Mouse (Mus musculus) kidney, adult 2 months (tissue): Measurements from ENCODE around the gene Gpx7. TPM values are rescaled to one million over a fixed set of nuclear protein-coding genes. Genes with fewer than 3 reads are reported as not detected.
"Not testable (repeated sequence)": the region's sequence is repeated elsewhere in the genome, so short reads cannot be mapped to it uniquely, and the experiment has no call there.

Source experiments
- DNase-seq: peaks from one replicate; pipeline ENCODE4 v3.0.0; 2021
- H3K27ac ChIP-seq: fragments of 200-500 bp; 2 replicates; pipeline ENCODE4 v1.5.1; 2012; ENCODE audit warnings: low read depth, low read length, control low read depth, inconsistent platforms; ENCODE audit not compliant: insufficient read depth
- H3K27me3 ChIP-seq: fragments of 200-500 bp; replicated peaks from 2 replicates; pipeline ENCODE4 v1.6.1; 2012; ENCODE audit warnings: mild to moderate bottlenecking, moderate library complexity, low read length, inconsistent platforms; ENCODE audit not compliant: control insufficient read depth, insufficient read depth
- H3K36me3 ChIP-seq: fragments of 200-500 bp; 2 replicates; pipeline ENCODE4 v1.6.1; 2012; ENCODE audit warnings: mild to moderate bottlenecking, moderate library complexity, low read length, inconsistent platforms; ENCODE audit not compliant: control insufficient read depth, insufficient read depth
- H3K4me1 ChIP-seq: fragments of 200-500 bp; 2 replicates; pipeline ENCODE4 v1.6.1; 2011; ENCODE audit warnings: low read length; ENCODE audit not compliant: control insufficient read depth, insufficient read depth
- H3K4me3 ChIP-seq: fragments of 200-500 bp; 2 replicates; pipeline ENCODE4 v1.5.1; 2011; ENCODE audit warnings: mild to moderate bottlenecking, low read depth, low read length, control low read depth; ENCODE audit not compliant: insufficient read depth
- CTCF ChIP-seq: fragments of 200-500 bp; conservative IDR thresholded peaks from 2 replicates; pipeline ENCODE4 v1.5.1; 2011; ENCODE audit warnings: low read depth, mild to moderate bottlenecking, control low read depth, low read length, moderate library complexity, mixed read lengths; ENCODE audit not compliant: insufficient read depth, insufficient read length
- POLR2A ChIP-seq: fragments of 200-500 bp; IDR thresholded peaks from one replicate; pipeline ENCODE4 v1.6.1; 2011; ENCODE audit warnings: low read depth, low read length, control low read depth
- WGBS: fragments of 180-500 bp; shearing (Covaris S2); methylation state at CpG from one replicate; pipeline ENCODE4 v1.1.7; 2018; 5-methylcytosine and 5-hydroxymethylcytosine counted together
- polyA plus RNA-seq: library from polyadenylated mRNA; depleted of rRNA; stranded (reverse); fragments of >200 nt; gene quantifications from 2 replicates; pipeline ENCODE4 v1.2.3, GENCODE M21; 2012; rRNA removed

Gene Gpx7
- polyA plus RNA-seq, 1 experiment = 6.2 TPM

DNA sequence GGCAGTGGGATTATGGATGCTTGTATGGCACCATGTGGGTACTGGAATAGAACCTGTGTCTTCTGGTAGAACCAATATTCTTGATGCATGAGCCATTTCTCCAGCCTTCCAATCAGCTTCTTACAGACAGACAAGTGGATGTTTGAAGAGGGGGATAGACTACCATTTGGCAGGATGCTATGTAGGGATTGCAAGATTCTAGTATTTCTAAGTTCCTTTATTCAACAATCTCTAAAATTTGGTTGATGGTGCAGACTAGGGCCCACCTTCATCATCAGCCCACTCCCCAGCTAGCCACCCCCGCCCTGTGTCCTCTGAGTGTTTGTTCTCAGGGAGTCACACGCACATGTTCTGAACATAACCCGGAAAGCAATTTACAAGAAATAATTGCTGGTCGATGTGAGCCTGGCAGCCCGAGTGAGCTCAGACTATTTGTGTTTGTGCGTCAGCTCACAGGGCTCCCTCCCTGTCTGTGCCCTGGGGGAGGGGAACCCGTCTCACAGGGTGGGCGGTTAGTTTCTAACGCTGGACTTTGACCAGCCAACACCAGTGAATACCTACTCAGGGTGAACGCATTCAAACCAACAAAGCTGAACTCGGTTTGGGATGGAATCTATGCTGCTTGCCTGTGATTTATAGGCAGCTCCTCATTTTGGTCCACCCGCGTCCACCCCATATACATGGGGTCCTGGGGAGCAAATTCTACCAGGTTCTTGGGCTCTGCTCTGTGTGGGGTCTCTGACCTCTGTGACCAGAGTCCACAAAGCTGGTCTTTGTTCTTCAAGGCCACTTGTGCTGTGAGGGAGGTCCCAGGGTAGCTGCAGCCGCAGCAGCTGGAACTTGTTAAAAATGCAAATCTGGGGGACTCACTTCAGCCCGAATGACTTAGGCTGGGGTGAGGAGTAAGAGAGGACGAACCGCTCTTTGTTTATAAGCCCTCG is 44.2 kb downstream of the Gpx7 start:
- TF ChIP-seq POLR2A (no peak), CTCF (no peak)

DNA sequence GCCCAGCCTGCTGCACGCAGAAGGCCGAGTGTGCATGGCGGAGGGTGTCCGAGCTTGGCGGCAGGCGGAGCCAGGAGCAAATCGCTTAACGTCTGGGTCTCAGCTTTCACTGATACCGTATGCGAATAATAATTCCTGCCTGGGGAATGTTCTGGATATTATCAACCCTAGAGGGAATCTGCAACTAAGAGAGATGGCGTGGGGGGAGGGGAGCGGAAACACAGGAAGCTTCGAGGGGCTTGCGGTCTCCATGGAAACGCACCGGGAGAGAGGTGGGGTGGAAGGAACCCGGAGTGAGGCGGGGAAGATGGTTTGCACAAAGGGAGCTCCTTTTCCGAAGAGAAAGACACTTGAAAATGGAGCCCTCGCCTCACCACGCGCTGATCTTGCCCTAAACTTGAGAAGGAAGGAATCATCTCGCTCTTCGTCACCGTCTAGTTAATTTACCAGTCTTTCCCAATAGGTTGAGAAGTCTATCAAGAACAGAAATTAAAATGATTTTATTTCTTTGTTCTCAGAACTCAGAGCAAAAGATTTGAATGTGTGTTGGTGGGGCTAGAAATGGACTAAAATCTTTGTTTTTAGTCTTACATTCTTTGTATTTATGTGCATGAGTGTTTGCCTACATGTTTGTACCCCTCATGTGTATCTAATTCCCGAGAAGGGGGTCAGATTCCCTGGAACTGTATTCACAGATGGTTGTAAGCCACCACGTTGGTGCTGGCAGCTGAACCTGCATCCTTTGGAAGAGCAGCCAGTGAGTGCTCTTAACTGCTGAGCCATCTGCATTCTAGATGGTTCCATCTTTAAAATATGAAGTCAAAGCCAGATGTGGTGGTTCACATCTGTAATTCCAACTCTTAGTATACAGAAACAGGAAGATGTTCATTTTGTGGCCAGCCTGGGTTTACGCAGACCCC is 46.4 kb downstream of the Gpx7 start:
- TF ChIP-seq CTCF (no peak), POLR2A (no peak)
- H3K27me3 ChIP-seq = no peaks in the 10 kb centered on the region
- peak; percentile 31 for DNase-seq
- 46% methylated on average over 28 of the region's 28 CpGs for WGBS
- H3K4me1 ChIP-seq = peaks cover 5% of the 10 kb centered on the region; the same call in 1 of the 2 replicates
- no peaks in the 10 kb centered on the region for H3K36me3 ChIP-seq
- H3K27ac ChIP-seq = no peak overlapping the region
- peak overlapping the region; percentile 23; the same call in 1 of the 2 replicates for H3K4me3 ChIP-seq

More for the DNA sequence above, 44.2 kb downstream of the Gpx7 start:
- DNase-seq = peak; percentile 60
- Histone ChIP-seq H3K4me1 (peaks cover 5% of the 10 kb centered on the region; the same call in 1 of the 2 replicates), H3K27ac (no peak overlapping the region), H3K36me3 (no peaks in the 10 kb centered on the region), H3K27me3 (no peaks in the 10 kb centered on the region), H3K4me3 (no peak overlapping the region)
- whole genome bisulfite sequencing = 22% methylated on average over 18 of the region's 18 CpGs

DNA sequence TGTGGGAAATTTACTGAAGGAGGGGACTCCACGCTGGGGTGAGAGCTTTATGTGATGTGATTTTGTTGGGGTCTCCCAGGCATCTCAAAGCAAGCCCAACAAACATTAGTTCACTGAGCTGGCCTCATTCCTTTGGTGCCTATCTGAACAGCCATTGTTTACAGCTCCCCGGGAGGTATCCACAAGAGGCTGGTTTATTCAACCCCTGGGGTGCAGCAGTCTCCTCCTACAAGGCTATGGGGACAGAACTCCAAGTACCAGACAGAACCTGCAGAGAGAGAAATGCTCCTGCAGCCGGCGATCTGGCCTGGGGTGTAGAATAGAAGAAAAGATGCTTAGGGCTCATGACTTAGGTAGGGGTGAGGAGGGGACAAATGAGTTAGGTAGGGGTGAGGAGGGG is 48.3 kb downstream of the Gpx7 start:
- no peak overlapping the region for H3K27ac ChIP-seq
- TF ChIP-seq CTCF = no peak
- H3K36me3 ChIP-seq = no peaks in the 10 kb centered on the region
- H3K4me3 ChIP-seq = no peak overlapping the region
- peaks cover 5% of the 10 kb centered on the region; the same call in 1 of the 2 replicates for H3K4me1 ChIP-seq
- WGBS = 75% methylated on average over 4 of the region's 4 CpGs
- no peak for DNase-seq
- H3K27me3 ChIP-seq = no peaks in the 10 kb centered on the region

DNA sequence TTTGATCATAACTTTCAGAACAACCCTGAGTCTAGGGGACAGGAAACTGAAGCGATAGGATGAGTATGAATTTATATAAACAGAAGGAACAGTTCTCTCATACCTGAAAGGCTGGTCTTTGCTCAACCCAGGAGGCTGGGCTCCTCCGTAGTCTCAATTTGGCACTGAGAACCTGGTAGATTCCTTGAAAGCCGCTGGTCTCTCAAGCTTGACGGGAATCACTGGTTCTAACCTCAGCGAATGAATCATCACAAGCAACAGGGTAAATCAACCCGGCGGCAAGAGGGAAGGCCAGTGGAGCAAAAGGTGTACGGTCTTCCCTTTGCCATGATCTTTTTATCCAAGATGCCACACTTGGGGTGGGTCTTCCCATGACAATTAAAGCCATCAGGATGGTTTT is 49.3 kb downstream of the Gpx7 start:
- Histone ChIP-seq H3K27me3 (no peaks in the 10 kb centered on the region), H3K36me3 (no peaks in the 10 kb centered on the region), H3K4me3 (no peak overlapping the region), H3K27ac (no peak overlapping the region), H3K4me1 (peaks cover 1% of the 10 kb centered on the region; the same call in 1 of the 2 replicates)
- DNase-seq = peak; percentile 60
- 38% methylated on average over 8 of the region's 8 CpGs for WGBS
- TF ChIP-seq POLR2A (no peak), CTCF (no peak)

DNA sequence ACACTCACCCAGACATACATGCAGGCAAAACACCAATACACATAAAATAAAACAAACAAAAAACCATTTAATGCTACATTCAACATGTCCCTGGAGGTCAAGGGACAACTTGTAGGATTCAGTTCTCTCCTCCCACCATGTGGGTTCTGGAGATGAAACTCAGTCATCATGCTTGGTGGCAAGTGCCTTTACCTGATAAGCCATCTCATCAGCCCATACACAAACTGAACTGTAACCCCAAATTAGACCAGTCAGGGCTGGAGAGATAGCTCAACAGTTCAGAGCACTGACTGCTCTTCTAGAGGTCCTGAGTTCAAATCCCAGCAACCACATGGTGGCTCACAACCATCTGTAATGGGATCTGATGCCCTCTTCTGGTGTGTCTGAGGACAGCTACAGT is 53.2 kb downstream of the Gpx7 start:
- H3K36me3 ChIP-seq, DNase-seq, H3K27ac ChIP-seq, H3K27me3 ChIP-seq, H3K4me3 ChIP-seq, H3K4me1 ChIP-seq: not testable (repeated sequence)

DNA sequence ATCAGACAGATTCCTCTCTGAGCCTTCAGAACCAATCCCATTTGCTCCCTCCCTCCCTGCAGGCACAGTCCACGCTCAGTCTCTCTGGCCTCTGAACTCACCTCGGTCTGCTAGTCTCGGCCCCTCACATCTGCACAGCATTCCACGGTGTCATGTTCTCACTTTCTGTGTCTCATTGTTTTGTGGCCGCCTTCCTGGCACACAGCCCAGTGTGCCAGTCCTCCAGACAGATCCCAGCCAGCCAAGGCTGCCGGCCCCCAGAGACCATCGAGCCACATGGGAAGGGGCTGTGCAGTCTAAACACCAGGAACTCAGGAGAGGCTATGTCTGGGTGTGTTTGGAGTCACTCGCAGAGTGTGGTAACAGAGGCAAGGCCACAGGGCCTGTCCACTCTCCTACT is 55.9 kb downstream of the Gpx7 start:
- no peak for TF ChIP-seq POLR2A
- no peak for TF ChIP-seq CTCF
- Histone ChIP-seq H3K36me3 (no peaks in the 10 kb centered on the region), H3K4me3 (no peak overlapping the region), H3K27me3 (no peaks in the 10 kb centered on the region), H3K4me1 (no peaks in the 10 kb centered on the region), H3K27ac (no peak overlapping the region)
- DNase-seq = peak; percentile 46
- 15% methylated on average over 8 of the region's 8 CpGs for whole genome bisulfite sequencing

Other genes with a start within 250 kb of the Gpx7 start
- 220 and 261 TPM in 2 replicates for gene Echdc2, start 241.5 kb downstream of the Gpx7 start, polyA plus RNA-seq
- gene Zyg11a, start 188.9 kb downstream of the Gpx7 start, polyA plus RNA-seq = 0.11 and 0.19 TPM in 2 replicates
- gene Zyg11b, start 105.9 kb downstream of the Gpx7 start, polyA plus RNA-seq = 8.7 and 9.5 TPM in 2 replicates
- gene Coa7, start 78.8 kb downstream of the Gpx7 start, polyA plus RNA-seq = 15.7 and 21.2 TPM in 2 replicates
- 0.25 TPM in 1 of 2 replicates, not detected in the other for gene Shisal2a, start 23.6 kb downstream of the Gpx7 start, polyA plus RNA-seq
- 23.7 and 28.8 TPM in 2 replicates for gene Tut4, start 52.5 kb upstream of the Gpx7 start, polyA plus RNA-seq
- gene Prpf38a, start 172.4 kb upstream of the Gpx7 start, polyA plus RNA-seq = 3.7 and 5.5 TPM in 2 replicates
- gene Orc1, start 172.5 kb upstream of the Gpx7 start, polyA plus RNA-seq = 0.13 TPM in 1 of 2 replicates, not detected in the other
- gene Cc2d1b, start 213.0 kb upstream of the Gpx7 start, polyA plus RNA-seq = 26.4 and 29.2 TPM in 2 replicates